Mouse (Mus musculus) left cerebral cortex, adult 8-10 months (tissue): ENCODE measurements at regions not wholly inside any gene's neighbourhood (a gene's known extent, or its start where the extent isn't known, plus 50 kb on each side); places are given as distances from the start of the nearest gene placed in this dataset.
A peak's percentile ranks its signal among the peaks of the same experiment; 100 is the strongest.

ENCODE experiments used
- DNase-seq, 2 experiments: peaks; one replicate each; pipeline ENCODE4 v3.0.0; 2022; ENCODE audit warnings: low spot score in 2 of 2

DNA sequence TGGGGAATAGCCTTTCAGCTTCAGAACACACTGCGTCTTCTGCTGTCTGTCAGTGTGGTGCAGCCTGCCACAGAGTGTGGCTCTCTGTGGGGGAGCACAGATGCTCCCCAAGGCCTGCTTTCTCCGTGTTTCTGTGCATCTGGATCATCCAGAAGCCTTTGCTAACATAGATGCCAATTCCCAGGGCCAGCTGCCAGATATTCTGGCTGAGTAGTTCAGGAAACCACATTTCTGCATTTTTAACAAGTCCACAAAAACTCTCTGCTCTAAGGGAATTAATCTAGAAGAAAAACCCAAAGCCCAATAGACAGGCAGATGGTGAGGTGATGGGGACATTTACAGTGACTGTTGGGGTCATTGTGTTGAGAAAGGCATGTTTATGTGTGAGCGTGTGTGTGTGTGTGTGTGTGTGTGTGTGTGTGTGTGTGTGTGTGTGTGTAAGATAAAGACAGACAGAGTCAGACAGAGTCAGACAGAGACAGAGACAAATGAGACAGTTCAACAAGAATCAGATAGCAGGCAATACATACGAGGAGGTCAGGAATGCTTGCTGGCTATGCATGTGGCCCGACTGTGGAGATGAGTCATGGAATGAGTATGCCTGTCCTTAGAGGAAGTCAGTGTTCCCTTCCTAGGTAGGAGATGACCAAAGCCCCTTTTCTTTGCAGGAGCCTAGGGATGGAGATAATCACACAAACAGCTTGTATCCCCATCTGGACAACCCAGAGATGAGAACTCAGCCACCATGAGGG is 176.3 kb upstream of the Spaca1 start:
- peak in 1 of 2 experiments; percentile 67 for DNase-seq

DNA sequence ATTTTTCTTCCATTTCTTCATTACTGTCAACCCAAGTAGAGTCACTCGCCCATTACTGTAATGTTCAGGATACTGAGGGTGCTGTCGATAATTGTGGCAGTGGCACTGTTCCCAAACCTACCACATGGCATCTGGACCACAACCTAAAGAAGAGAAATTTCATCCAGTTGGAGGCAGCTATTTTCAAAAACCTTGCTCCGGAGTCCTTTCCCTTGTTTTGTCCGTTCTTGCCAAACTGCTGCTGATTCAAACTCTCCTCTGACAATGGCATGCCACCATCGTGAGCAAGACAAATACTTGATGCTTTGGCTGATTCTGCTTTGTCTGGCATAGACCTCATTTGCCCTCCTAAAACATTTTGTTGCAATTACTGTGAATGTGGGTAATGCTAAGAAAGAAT is 176.9 kb upstream of the Spaca1 start:
- no peak for DNase-seq

DNA sequence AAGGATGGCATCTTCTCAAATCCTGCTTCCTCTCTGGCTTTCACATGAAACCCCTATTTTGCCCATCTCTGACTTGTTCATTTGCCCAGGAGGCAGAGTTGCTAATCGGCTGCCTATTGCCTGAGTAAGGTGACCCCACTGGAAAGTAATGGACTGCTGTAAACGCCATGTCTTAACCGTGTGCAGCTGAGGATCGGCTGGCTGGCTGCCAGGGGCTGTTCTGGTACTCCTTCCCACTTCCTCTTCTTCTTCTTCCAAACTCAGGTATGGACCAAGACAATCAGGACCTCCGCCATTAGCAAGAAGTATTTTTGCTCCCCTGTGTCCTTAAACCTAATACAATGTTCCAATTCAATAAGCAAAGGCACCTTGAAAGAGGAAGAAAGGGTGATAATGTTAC is 177.6 kb upstream of the Spaca1 start:
- DNase-seq: no peak

DNA sequence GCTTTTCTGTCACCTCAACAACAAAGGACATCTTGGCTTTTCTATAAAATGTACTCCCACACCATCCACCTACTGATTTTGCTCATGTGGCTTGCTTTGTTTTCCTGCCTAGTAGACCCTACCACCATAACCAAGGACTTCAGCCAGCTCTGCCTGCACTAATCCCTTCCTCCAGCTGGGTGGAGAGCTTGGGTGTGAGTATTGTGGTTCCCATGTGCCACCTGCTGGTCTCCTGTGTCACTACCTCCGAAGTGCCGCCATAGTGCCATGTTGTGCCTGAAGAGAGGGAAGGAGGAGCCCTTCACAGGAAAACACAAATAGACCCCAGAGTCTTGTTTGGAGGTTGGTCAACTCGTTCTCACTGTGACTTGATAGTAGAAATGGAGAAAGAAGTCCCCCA is 181.3 kb upstream of the Spaca1 start:
- peak; percentile 47 to 51 for DNase-seq

DNA sequence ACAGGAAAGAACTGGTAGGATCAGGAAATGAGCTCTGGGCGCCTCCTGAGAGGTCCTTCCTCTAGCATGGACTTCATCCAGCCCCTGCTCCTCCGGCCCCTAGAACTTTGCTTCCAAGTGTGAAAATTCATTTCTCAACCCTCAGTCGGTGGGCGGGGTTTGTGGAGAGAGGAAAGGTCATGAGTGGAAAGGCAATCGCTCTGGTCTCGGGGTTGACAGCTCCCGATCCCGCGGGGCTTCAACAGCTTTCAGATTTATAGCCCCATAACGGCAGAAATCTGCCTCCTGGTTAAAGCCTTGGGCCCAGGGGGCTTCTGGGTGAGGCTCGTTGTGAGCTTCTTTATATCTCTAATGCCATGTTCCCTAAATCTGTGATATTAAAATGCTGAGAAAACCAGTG is 184.2 kb upstream of the Spaca1 start:
- no peak for DNase-seq

DNA sequence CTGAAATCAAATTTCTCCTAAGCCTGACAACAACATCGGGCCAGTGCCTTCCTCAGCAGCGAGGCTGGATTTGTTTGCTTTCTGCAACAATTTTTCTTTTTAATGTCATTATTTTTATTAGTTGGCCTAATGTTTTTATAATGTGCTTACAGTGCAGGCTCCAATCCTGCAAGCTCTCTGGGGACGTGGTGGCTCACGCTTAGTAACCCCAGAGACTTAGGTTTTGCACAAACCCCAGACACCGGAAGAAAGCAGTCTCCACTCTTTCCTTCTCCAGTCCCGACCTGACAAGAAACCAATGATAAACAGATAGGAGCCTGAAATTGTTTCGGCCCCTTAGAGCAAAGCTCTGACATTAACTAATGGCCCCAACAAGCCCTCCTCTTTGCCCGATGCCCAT is 184.7 kb upstream of the Spaca1 start:
- DNase-seq: no peak

DNA sequence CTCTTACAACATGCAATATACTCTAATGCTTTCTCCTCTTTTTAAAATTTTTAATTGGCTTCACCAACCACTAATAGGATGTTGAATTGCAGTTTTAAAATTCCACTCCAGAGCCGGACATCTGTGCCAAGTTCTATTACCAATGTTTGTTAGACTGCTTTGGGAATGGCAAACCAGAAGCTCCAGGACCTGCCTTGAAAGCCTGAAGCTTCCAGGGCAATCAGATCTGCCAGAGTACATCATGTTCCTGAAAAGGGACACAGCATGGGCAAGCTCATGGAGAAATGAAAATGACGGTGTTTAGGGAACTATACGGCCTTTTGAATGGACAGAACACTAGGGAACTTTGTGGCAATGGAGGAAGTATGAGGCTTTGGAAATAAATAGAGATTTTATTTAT is 187.8 kb upstream of the Spaca1 start:
- no peak for DNase-seq

DNA sequence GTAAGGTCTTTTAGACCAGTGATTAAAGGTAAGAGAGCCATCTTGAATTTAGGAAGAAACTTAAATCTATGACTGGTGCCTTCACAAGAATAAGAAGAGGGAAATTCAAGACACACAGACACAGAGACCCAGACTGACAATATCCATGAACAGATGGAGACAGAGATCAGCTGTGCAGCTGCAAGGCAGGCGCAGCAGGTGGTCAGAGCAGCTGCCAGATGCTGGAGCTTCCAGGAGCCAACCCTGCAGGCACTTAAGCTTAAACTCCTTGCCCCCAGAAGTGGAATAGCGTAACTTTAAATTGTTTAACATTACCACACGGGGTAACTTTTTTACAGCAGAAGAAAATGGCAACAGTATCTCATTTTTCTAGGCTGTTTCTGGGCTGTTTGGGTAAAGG is 189.6 kb upstream of the Spaca1 start:
- DNase-seq: no peak

DNA sequence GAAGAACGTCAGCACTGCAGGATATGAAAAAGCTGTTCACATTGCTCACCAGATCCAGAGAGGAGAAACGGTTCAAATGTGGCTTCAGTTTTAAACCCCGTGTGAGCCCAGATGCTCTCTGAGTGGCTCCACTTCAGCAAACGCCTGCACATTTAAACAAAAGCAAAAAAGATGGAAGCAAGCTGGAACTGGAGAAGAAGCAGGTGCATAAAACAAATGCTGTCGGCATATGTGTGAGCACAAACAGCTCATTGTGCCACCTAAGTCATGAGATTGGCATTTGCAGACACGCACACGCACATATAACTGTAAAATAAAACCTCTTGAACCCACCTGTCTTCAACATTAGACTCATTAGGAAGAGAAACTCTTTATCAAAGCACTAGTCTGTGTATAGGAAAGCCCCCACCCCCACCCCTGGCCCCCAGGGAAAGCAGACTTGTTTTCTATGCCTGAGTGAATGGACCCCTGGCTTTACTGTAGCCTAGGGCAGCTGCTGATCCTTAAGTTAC is 191.1 kb upstream of the Spaca1 start:
- DNase-seq: peak in 1 of 2 experiments; percentile 26

DNA sequence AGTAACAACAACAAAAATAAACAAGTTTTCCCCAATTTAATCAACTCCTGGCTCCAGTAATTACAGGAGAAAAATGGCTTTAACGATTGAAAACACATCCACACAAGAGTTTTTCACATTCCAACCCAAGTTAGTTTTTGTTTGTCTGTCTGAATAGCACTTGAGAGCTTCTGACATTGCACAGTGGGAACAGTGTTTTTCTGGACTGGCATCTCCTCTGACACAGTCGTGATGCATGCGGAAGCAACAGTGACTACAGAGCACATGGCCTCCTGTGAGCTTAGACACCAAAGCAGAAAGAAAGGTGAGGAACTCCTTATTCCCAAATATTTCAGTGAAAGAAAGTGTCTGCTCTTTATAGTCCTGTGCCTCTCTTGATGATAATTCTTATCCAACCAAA is 191.7 kb upstream of the Spaca1 start:
- no peak for DNase-seq

DNA sequence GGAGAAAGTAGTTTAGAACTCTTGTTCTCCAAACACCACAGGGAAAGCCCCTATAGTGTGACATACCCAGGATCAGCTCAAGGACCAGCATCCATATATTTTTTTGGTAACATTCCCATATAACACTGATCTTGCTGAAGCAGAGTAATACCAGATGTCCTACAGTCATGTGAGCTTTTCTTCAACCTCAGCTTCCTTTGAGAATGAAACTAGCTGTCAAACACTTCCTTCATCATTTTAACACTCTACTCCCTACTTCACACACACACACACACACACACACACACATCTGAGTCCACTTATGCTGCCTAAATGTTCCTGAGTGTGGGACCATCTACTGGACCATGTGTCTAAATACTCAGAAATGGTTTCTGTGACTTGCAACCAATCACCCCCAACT is 209.5 kb upstream of the Spaca1 start:
- no peak for DNase-seq

DNA sequence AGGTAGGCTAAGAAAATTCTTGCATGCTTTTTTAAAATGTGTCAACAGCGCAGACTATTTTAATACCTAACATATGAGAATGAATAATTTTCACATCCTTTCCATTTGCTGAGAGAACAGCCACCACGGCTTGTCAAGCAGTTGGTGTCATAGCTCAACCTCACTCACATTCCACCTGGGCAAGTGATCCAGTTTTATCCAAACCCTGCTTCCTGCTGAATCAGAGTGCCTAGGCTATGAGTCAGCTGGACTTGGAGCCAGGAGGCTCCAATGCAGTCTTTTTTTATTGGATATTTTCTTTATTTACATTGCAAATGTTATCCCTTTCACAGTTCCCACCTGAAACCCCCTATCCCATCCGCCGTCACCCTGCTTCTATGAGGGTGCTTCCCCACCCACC is 210.5 kb upstream of the Spaca1 start:
- no peak for DNase-seq

DNA sequence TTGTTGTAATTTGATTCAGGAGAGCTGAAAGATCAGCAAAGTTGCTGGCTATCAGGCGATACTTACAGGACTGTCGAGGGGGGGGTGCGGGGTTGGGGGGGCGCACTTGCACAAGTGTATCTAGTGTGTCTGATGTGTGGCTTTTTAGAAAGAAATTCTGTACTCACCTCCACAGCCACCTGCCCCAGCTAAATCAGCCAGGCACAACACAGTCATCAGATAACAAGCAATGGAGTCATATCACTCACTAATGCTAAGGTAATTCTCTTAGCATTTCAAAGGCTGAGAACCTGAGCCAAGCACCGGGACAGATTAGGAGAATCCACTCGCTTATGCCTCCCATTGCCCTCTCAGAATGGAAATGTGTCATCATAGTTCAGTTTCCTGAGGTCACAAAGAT is 211.8 kb upstream of the Spaca1 start:
- DNase-seq: no peak

DNA sequence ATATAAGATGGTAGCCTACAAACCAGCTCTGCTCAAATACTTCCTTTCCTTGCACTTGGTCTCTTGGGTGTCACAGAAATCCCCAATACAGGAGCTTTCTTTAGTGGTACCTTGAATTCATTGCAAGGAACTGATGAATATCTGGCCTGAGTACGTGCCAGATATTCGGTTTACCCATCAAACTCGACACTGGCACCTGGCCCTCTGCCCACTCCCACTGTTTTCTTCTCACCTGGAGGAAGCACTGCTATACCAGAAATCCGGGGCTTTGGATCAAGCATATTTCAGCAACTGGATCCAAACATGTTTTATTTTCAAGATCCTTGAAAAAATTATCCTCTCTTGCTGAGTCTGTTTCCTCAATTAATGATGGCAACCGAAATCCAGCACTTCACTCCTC is 214.4 kb upstream of the Spaca1 start:
- DNase-seq: no peak

DNA sequence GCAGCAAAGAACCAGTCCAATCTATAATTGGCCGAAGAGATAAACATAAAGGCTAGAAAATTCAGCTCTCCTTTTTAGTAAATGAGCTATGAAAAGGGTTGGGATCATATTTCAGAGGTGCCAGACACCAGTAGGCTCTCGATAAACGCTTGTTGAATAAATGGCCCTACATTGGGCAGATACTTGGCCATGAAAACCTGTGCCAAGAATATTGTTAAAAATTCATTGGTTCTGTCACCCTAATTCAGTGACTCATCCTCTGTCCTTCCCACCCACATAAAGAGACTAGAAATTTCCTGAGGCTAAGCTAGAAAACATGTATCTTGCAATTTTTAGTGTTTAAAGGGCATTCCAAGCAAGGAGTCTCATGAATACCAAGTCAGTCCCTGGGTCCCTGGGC is 224.3 kb upstream of the Spaca1 start:
- DNase-seq: peak in 1 of 2 experiments; percentile 11

DNA sequence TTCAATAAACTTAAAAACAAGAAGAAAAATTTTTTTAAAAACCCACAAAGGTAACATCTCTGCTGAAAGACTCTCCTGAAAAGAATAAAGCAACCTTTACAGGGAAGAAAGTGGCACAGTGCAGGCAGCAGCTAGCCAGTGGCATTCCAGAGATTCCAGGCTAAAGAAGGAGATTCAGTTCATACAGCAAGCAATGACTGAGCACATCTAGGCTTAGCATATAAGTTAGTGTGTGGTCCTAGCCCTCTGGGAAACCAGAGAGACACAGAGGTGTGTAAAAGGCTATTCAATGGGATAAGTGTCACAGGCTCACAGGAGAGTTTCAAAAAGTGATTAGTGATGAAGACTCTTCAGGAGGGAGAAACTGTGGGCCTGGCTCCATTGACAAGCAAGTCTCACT is 225.4 kb upstream of the Spaca1 start:
- DNase-seq: no peak

DNA sequence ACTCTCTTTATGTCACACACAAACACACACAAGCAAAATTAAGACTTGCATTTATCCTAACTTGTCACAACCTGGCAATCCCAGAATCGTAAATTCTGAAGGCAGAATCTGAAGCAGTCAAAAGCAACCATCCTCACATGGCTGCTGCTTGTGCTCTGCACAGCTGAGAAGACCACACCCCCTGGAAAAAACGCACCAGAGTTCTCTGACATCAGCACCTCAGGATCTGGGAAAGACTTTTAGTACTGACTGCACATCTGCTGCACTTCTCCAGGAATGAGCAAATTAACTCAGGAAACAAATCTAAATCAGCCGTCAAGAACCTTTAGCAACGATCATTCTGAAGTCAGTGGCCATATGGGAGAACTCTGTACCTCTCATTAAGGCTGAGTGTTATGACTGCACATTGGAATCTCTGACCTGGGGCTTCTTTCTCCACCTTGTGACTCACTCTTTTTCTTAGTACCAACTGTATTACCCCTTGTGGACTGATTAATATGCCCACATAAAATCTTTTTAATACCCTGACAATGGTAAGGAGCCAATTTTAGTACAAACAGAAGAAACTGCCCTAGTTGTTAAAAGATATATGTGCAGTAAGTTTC is 248.1 kb upstream of the Akirin2 start:
- no peak for DNase-seq

DNA sequence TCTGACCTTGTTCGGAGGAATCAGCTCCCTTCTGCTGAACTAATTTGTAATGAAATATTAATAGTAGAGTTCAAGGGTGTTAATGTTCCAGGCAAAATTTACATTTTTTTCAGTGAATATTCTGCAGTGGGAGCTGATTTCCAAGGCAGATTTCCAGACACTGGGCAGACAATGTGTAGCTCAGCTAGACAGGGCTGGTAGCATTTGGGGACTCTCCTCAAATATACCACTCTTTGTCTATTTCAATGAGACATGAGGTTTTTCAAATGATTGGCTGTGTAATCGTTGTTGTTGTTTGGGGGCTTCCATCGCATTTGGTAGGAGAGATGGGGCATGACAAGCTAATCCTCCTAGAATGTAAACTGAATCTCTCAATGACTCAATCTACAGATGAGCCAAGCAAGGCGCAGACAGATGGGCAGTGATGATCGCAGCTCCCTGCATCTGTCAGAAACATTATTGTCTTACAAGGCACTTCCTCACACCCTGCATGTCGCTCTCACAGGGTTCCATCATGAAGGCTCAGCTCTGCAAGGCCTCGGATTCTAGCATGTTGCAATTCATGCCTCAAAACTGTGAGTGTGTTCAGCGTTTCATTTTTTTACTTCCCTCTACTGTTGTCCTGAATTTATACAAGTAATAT is 241.7 kb upstream of the Akirin2 start:
- DNase-seq: no peak

DNA sequence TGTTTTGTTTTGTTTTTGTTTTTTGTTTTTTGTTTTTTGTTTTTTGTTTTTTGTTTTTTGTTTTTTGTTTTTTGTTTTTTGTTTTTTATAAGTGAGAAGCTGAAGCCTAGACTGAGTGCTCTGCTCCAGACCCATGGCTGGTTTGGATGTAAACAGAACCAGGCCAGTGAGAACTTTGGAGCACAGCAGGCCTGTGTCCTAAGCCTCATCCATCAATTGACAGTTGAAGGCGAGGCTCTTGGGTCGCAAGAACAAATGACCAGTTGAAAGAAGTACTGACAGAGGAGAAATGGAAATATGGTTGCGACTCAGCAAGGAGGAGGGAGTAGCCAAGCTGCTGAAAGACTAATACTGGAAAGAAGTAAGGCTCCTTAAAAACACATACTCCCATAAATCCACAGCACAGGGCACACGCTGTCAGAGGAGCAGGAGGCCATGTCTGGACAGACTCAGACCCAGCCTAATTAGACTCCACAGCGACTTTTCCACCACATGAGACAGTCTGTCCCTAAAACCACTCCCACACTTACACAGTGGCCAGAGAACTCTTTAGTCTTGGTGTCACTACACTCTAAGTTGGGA is 240.6 kb upstream of the Akirin2 start:
- DNase-seq: no peak

DNA sequence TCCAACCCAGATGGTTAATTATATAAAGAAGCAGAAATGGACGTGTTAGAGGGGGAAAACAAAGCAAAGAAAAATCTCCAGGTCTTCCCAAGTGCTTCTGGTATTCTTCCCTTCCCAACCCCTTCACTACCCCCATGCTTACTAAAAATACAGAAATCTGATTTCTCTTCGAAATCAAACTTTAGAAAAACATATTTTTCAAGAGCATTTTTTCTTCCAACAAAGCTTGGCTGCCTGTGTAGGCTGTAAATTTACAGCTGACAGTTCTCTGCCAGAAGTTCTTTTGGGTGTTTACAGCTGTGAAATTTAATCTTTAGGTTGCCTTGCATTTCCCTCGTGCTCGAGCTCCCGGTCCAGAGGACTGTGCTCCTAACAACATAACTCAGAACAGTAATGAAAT is 234.9 kb upstream of the Akirin2 start:
- peak in 1 of 2 experiments; percentile 13 for DNase-seq

DNA sequence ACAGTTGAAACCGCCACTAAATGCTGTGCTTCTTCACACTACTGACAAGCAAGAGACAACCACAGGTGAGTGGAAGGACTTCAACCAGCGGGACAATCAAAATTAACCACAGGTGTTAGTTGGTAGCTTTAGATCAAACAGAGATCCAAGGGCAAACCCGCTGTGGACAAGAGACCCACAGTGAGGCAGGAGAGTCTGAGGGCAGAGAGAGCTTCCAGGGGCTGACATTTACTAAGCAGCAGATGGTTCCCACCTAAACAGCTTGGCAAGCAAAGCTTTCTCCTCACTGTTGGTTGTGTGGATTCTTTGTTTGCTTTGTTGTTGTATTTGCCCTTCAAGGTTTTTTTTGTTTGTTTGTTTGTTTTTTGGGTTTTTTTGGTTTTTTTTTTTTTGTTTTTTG is 227.9 kb upstream of the Akirin2 start:
- no peak for DNase-seq

DNA sequence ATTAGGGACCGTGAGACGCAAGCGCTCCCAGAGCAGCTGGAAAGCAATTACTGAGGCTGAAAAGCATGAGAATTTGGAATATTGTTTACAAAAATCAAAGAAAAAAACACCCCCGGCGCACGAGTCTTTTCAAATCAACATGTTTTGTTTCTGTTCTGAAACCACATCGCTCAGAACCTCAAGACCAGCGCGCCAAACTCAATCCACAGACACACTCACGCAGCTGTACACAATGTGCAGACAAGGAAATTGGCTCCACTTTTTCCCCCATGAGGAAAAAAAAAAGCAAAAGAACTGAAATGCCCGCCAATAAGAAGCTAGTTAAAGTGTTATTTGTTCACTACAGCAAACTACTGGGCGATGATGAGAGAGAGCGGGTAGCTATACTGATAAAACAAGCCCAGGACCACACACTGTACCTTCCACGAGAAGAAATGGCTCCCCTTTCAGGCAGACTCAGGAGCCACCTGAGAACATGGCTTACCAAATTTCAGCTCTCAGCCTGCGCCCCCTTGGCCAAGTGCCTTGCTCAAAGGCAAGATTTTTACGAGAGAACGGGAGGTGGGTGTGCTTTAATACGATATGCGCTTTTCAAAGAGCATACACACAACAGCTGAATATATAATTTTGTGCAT is 222.5 kb upstream of the Akirin2 start:
- DNase-seq: no peak
